Mouse (Mus musculus) stomach, embryonic 15.5 days (tissue): Measurements from ENCODE around the gene Kmt2b. TPM values are rescaled to one million over a fixed set of nuclear protein-coding genes. Genes with fewer than 3 reads are reported as not detected.

Experiments
- ATAC-seq: fragments of 200-750 bp; cut with Nextera tagmentation; 2 replicates; pipeline ENCODE4 v1.8.0; 2017; ENCODE audit warnings: low read depth, moderate number of reproducible peaks, moderate TSS enrichment; ENCODE audit not compliant: insufficient read depth, low FRiP score
- H3K27ac ChIP-seq: fragments of 300-500 bp; sonication (generic); 2 replicates; pipeline ENCODE4 v1.5.1; 2015; ENCODE audit warnings: mild to moderate bottlenecking, inconsistent platforms
- H3K27me3 ChIP-seq: fragments of 300-500 bp; sonication (generic); replicated peaks from 2 replicates; pipeline ENCODE4 v1.6.1; 2015; ENCODE audit warnings: inconsistent platforms
- H3K36me3 ChIP-seq: fragments of 300-500 bp; sonication (generic); 2 replicates; pipeline ENCODE4 v1.6.1; 2015; ENCODE audit warnings: inconsistent platforms
- H3K4me1 ChIP-seq: fragments of 300-500 bp; sonication (generic); 2 replicates; pipeline ENCODE4 v1.6.1; 2015; ENCODE audit warnings: inconsistent platforms
- H3K4me2 ChIP-seq: fragments of 300-500 bp; sonication (generic); 2 replicates; pipeline ENCODE4 v1.6.1; 2015; ENCODE audit warnings: mild to moderate bottlenecking, inconsistent platforms
- H3K4me3 ChIP-seq: fragments of 300-500 bp; sonication (generic); replicated peaks from 2 replicates; pipeline ENCODE4 v1.5.1; 2015; ENCODE audit warnings: inconsistent platforms
- H3K9ac ChIP-seq: fragments of 300-500 bp; sonication (generic); 2 replicates; pipeline ENCODE4 v1.6.1; 2015; ENCODE audit warnings: inconsistent platforms
- H3K9me3 ChIP-seq: fragments of 300-500 bp; sonication (generic); 2 replicates; pipeline ENCODE4 v1.6.1; 2016; ENCODE audit warnings: inconsistent platforms
- WGBS: fragments of 180-500 bp; shearing (Covaris S2); methylation state at CpG from one replicate; pipeline ENCODE4 v1.1.7; 2015; 5-methylcytosine and 5-hydroxymethylcytosine counted together
- polyA plus RNA-seq: library from polyadenylated mRNA; unstranded; fragments of >200 nt; fragmentation: Nextera tagmentation; extraction: Ambion mirVana; gene quantifications from 2 replicates; pipeline ENCODE4 v1.2.1, GENCODE M21; 2015

Gene Kmt2b
- polyA plus RNA-seq, 1 experiment from 2014 or later: 8.4 TPM

GRCm38 (mm10) chr7:30551445-30552101 lies 37.0 kb downstream of the Kmt2b start:
- peak; percentile 41; the same call in 1 of the 2 replicates for ATAC-seq
- 2% methylated on average over 10 of the region's 10 CpGs for WGBS

GRCm38 (mm10) chr7:30550603-30551002 lies 37.9 kb downstream of the Kmt2b start:
- Histone ChIP-seq H3K27ac (no peak overlapping the region), H3K9me3 (no peaks in the 10 kb centered on the region), H3K4me2 (no peak overlapping the region), H3K27me3 (no peaks in the 10 kb centered on the region), H3K4me1 (peaks cover 10% of the 10 kb centered on the region), H3K9ac (no peak overlapping the region), H3K4me3 (no peak overlapping the region), H3K36me3 (peaks cover 15% of the 10 kb centered on the region)
- WGBS: 100% methylated on average over 1 of the region's 1 CpGs
- no peak for ATAC-seq

More at GRCm38 (mm10) chr7:30551445-30552101, 37.0 kb downstream of the Kmt2b start:
- Histone ChIP-seq H3K36me3 (peaks cover 16% of the 10 kb centered on the region), H3K4me1 (peaks cover 10% of the 10 kb centered on the region), H3K9me3 (no peaks in the 10 kb centered on the region), H3K9ac (peak overlapping the region; percentile 46; the same call in 1 of the 2 replicates), H3K27me3 (no peaks in the 10 kb centered on the region), H3K4me3 (peak overlapping the region; percentile 76), H3K27ac (peak overlapping the region; percentile 99), H3K4me2 (peak overlapping the region; percentile 97)

GRCm38 (mm10) chr7:30549880-30550279 lies 38.6 kb downstream of the Kmt2b start:
- H3K27me3 ChIP-seq: no peaks in the 10 kb centered on the region
- H3K4me2 ChIP-seq: no peak overlapping the region
- 87% methylated on average over 2 of the region's 2 CpGs for WGBS
- ATAC-seq: no peak
- no peaks in the 10 kb centered on the region for H3K9me3 ChIP-seq
- H3K27ac ChIP-seq: no peak overlapping the region
- no peak overlapping the region for H3K9ac ChIP-seq
- H3K36me3 ChIP-seq: peaks cover 8% of the 10 kb centered on the region
- H3K4me1 ChIP-seq: peaks cover 10% of the 10 kb centered on the region
- H3K4me3 ChIP-seq: no peak overlapping the region

- Histone ChIP-seq H3K9me3 (no peaks in the 10 kb centered on the region), H3K4me1 (no peaks in the 10 kb centered on the region), H3K27ac (no peak overlapping the region), H3K36me3 (peaks cover 23% of the 10 kb centered on the region), H3K27me3 (no peaks in the 10 kb centered on the region), H3K4me3 (no peak overlapping the region), H3K4me2 (no peak overlapping the region), H3K9ac (no peak overlapping the region)
- WGBS: 81% methylated on average over 2 of the region's 2 CpGs
- no peak for ATAC-seq
Measured at GRCm38 (mm10) chr7:30544327-30544726, 44.2 kb downstream of the Kmt2b start.

GRCm38 (mm10) chr7:30540572-30540971 lies 48.0 kb downstream of the Kmt2b start:
- no peaks in the 10 kb centered on the region for H3K9me3 ChIP-seq
- H3K4me1 ChIP-seq: 0 out of 2 replicates have a peak, but pooled peaks cover under 1% of the 10 kb centered on the region
- ATAC-seq: no peak
- no peaks in the 10 kb centered on the region for H3K27me3 ChIP-seq
- no peak overlapping the region for H3K4me3 ChIP-seq
- H3K4me2 ChIP-seq: no peak overlapping the region
- WGBS: 88% methylated on average over 7 of the region's 7 CpGs
- peaks cover 16% of the 10 kb centered on the region; the same call in 1 of the 2 replicates for H3K36me3 ChIP-seq
- no peak overlapping the region for H3K27ac ChIP-seq
- H3K9ac ChIP-seq: no peak overlapping the region

- H3K27ac ChIP-seq: peak within 1 kb of the TSS; percentile 36; the same call in 1 of the 2 replicates
- H3K9ac ChIP-seq: peak within 1 kb of the TSS; percentile 54
- peak; percentile 96 for ATAC-seq
- H3K4me1 ChIP-seq: peaks cover 15% of the 10 kb centered on the region; the same call in 1 of the 2 replicates
- peaks cover 19% of the 10 kb centered on the region for H3K36me3 ChIP-seq
- peak within 1 kb of the TSS; percentile 96 for H3K4me2 ChIP-seq
- H3K9me3 ChIP-seq: no peaks in the 10 kb centered on the region
- peak within 1 kb of the TSS; percentile 72 for H3K4me3 ChIP-seq
- WGBS: under 1% methylated on average over 70 of the region's 84 CpGs
- no peaks in the 10 kb centered on the region for H3K27me3 ChIP-seq
Measured at GRCm38 (mm10) chr7:30534633-30535577, 53.6 kb downstream of the Kmt2b start, which contains the start of gene Arhgap33. Gene Arhgap33, minus strand, starts transcription at chr7:30535060.

GRCm38 (mm10) chr7:30533941-30534632 lies 54.4 kb downstream of the Kmt2b start:
- Histone ChIP-seq H3K27ac (0 out of 2 replicates have a peak overlapping the region, but pooled peaks have one; percentile 36), H3K4me3 (peak overlapping the region; percentile 72)
- ATAC-seq: peak; percentile 6; the same call in 1 of the 2 replicates

GRCm38 (mm10) chr7:30532931-30533330 lies 55.6 kb downstream of the Kmt2b start:
- H3K27ac ChIP-seq: no peak overlapping the region
- H3K9ac ChIP-seq: no peak overlapping the region
- ATAC-seq: no peak
- H3K9me3 ChIP-seq: no peaks in the 10 kb centered on the region
- peaks cover 15% of the 10 kb centered on the region; the same call in 1 of the 2 replicates for H3K4me1 ChIP-seq
- H3K4me3 ChIP-seq: no peak overlapping the region
- H3K36me3 ChIP-seq: peaks cover 35% of the 10 kb centered on the region
- 51% methylated on average over 8 of the region's 8 CpGs for WGBS
- H3K27me3 ChIP-seq: no peaks in the 10 kb centered on the region
- H3K4me2 ChIP-seq: 0 out of 2 replicates have a peak overlapping the region, but pooled peaks have one; percentile 96

More at GRCm38 (mm10) chr7:30533941-30534632, 54.4 kb downstream of the Kmt2b start:
- no peaks in the 10 kb centered on the region for H3K27me3 ChIP-seq
- peak overlapping the region; percentile 54 for H3K9ac ChIP-seq
- H3K9me3 ChIP-seq: no peaks in the 10 kb centered on the region
- H3K4me2 ChIP-seq: peak overlapping the region; percentile 96
- peaks cover 25% of the 10 kb centered on the region for H3K36me3 ChIP-seq
- peaks cover 15% of the 10 kb centered on the region; the same call in 1 of the 2 replicates for H3K4me1 ChIP-seq
- WGBS: 8% methylated on average over 26 of the region's 26 CpGs

GRCm38 (mm10) chr7:30531291-30531815 lies 57.2 kb downstream of the Kmt2b start:
- peaks cover 40% of the 10 kb centered on the region for H3K36me3 ChIP-seq
- WGBS: 73% methylated on average over 9 of the region's 9 CpGs

GRCm38 (mm10) chr7:30526981-30527380 lies 61.5 kb downstream of the Kmt2b start:
- Histone ChIP-seq H3K9ac (no peak overlapping the region), H3K36me3 (peaks cover 52% of the 10 kb centered on the region), H3K27ac (no peak overlapping the region), H3K9me3 (no peaks in the 10 kb centered on the region), H3K4me2 (no peak overlapping the region), H3K4me3 (no peak overlapping the region), H3K27me3 (no peaks in the 10 kb centered on the region), H3K4me1 (peaks cover 19% of the 10 kb centered on the region; the same call in 1 of the 2 replicates)
- ATAC-seq: no peak
- 68% methylated on average over 14 of the region's 14 CpGs for WGBS

More at GRCm38 (mm10) chr7:30531291-30531815, 57.2 kb downstream of the Kmt2b start:
- Histone ChIP-seq H3K9me3 (no peaks in the 10 kb centered on the region), H3K27me3 (no peaks in the 10 kb centered on the region), H3K4me3 (no peak overlapping the region), H3K27ac (no peak overlapping the region), H3K9ac (no peak overlapping the region), H3K4me2 (no peak overlapping the region), H3K4me1 (peaks cover 22% of the 10 kb centered on the region; the same call in 1 of the 2 replicates)
- no peak for ATAC-seq

- H3K36me3 ChIP-seq: peaks cover 48% of the 10 kb centered on the region
- H3K9ac ChIP-seq: no peak overlapping the region
- ATAC-seq: no peak
Measured at GRCm38 (mm10) chr7:30526399-30526798, 62.1 kb downstream of the Kmt2b start.

More at GRCm38 (mm10) chr7:30526399-30526798, 62.1 kb downstream of the Kmt2b start:
- Histone ChIP-seq H3K4me1 (peaks cover 16% of the 10 kb centered on the region; the same call in 1 of the 2 replicates), H3K27me3 (no peaks in the 10 kb centered on the region), H3K27ac (peak overlapping the region; percentile 26; the same call in 1 of the 2 replicates), H3K4me3 (no peak overlapping the region; the same call in 1 of the 2 replicates), H3K4me2 (peak overlapping the region; percentile 37), H3K9me3 (no peaks in the 10 kb centered on the region)
- whole genome bisulfite sequencing: 32% methylated on average over 17 of the region's 17 CpGs
